Mouse (Mus musculus) forebrain, embryonic 11.5 days (tissue): ENCODE data around the gene Prox2. TPM values are rescaled to one million over a fixed set of nuclear protein-coding genes. Genes with fewer than 3 reads are reported as not detected.

Experiments used
- ATAC-seq: fragments of 200-750 bp; cut with Nextera tagmentation; replicated peaks from 2 replicates; pipeline ENCODE4 v1.8.0; 2017; ENCODE audit warnings: moderate TSS enrichment; ENCODE audit not compliant: low FRiP score
- DNase-seq: peaks from one replicate; pipeline ENCODE4 v3.0.0-alpha.2; 2017; ENCODE audit warnings: low spot score
- H3K27ac ChIP-seq: fragments of 300-500 bp; sonication (generic); 2 replicates; pipeline ENCODE4 v1.5.1; 2014; ENCODE audit warnings: low read depth, low read length
- H3K27me3 ChIP-seq: fragments of 300-500 bp; sonication (generic); 2 replicates; pipeline ENCODE4 v1.6.1; 2014; ENCODE audit warnings: mild to moderate bottlenecking, low read length, mixed read lengths; ENCODE audit not compliant: control insufficient read depth, insufficient read depth
- H3K36me3 ChIP-seq: fragments of 300-500 bp; sonication (generic); 2 replicates; pipeline ENCODE4 v1.6.1; 2014; ENCODE audit warnings: mild to moderate bottlenecking, low read length, moderate library complexity, mixed read lengths; ENCODE audit not compliant: control insufficient read depth, insufficient read depth
- H3K4me1 ChIP-seq: fragments of 300-500 bp; sonication (generic); replicated peaks from 2 replicates; pipeline ENCODE4 v1.6.1; 2014; ENCODE audit warnings: low read length, mixed read lengths; ENCODE audit not compliant: control insufficient read depth, insufficient read depth
- H3K4me2 ChIP-seq: fragments of 300-500 bp; sonication (generic); 2 replicates; pipeline ENCODE4 v1.6.1; 2014; ENCODE audit warnings: low read depth, mild to moderate bottlenecking, low read length, moderate library complexity, mixed read lengths; ENCODE audit not compliant: severe bottlenecking
- H3K4me3 ChIP-seq: fragments of 300-500 bp; sonication (generic); 2 replicates; pipeline ENCODE4 v1.5.1; 2014; ENCODE audit warnings: low read depth, low read length
- H3K9ac ChIP-seq: fragments of 300-500 bp; sonication (generic); 2 replicates; pipeline ENCODE4 v1.6.1; 2014; ENCODE audit warnings: low read length
- H3K9me3 ChIP-seq: fragments of 300-500 bp; sonication (generic); 2 replicates; pipeline ENCODE4 v1.6.1; 2016; ENCODE audit warnings: low read length, mixed read lengths; ENCODE audit not compliant: control insufficient read depth
- WGBS: fragments of 180-500 bp; shearing (Covaris S2); extraction: QIAGEN DNeasy Blood & Tissue Kit; methylation state at CpG from one replicate; pipeline ENCODE4 v1.1.7; 2014; 5-methylcytosine and 5-hydroxymethylcytosine counted together
- polyA plus RNA-seq: library from polyadenylated mRNA; unstranded; fragments of >200 nt; fragmentation: Nextera tagmentation; extraction: Ambion mirVana; gene quantifications from 2 replicates; pipeline ENCODE4 v1.2.1, GENCODE M21; 2014

The Prox2 gene
- polyA plus RNA-seq, 1 experiment from 2014 or later: 3.5 TPM

GRCm38 (mm10) chr12:85106292-85106691 is 4.3 kb downstream of the Prox2 start:
- DNase-seq (no peak), ATAC-seq (no peak)
- Histone ChIP-seq H3K4me1 (no peaks in the 10 kb centered on the region; the same call in 1 of the 2 replicates), H3K9ac (no peak overlapping the region), H3K36me3 (no peaks in the 10 kb centered on the region), H3K27me3 (no peaks in the 10 kb centered on the region), H3K4me3 (no peak overlapping the region), H3K9me3 (no peaks in the 10 kb centered on the region), H3K27ac (no peak overlapping the region), H3K4me2 (no peak overlapping the region)
- WGBS: 4% methylated on average over 8 of the region's 8 CpGs

DNA sequence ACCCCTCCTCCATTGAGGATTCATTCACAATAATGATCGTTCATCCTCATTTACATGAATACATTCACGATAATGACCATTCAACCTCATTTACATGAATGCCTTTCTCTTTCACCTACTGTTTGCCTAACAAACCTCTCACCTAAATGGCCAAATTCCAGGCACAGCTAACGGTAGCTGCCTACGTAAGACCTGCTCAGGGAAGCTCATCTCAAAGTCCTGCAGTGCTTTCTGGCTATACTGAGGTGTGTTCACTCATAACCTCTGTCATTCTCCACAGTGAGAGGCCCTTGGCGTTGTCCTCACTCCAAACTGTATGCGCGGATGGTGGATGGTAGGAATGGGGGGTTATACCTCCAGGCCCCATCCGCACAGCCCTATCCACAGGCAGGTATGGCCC is 5.8 kb downstream of the Prox2 start:
- WGBS: 85% methylated on average over 8 of the region's 8 CpGs
- H3K27me3 ChIP-seq: no peaks in the 10 kb centered on the region
- no peak overlapping the region for H3K4me3 ChIP-seq
- no peaks in the 10 kb centered on the region for H3K36me3 ChIP-seq
- H3K9me3 ChIP-seq: no peaks in the 10 kb centered on the region
- ATAC-seq: no peak
- no peak overlapping the region for H3K9ac ChIP-seq
- H3K4me2 ChIP-seq: no peak overlapping the region
- no peak for DNase-seq
- H3K4me1 ChIP-seq: no peaks in the 10 kb centered on the region; the same call in 1 of the 2 replicates
- no peak overlapping the region for H3K27ac ChIP-seq

- Histone ChIP-seq H3K27ac (no peak overlapping the region), H3K9ac (no peak overlapping the region), H3K4me1 (no peaks in the 10 kb centered on the region), H3K27me3 (no peaks in the 10 kb centered on the region), H3K4me3 (no peak overlapping the region), H3K36me3 (no peaks in the 10 kb centered on the region), H3K4me2 (no peak overlapping the region), H3K9me3 (no peaks in the 10 kb centered on the region)
- 88% methylated on average over 8 of the region's 8 CpGs for WGBS
- no peak for DNase-seq
- no peak for ATAC-seq
Measured at GRCm38 (mm10) chr12:85103096-85103495, 7.5 kb downstream of the Prox2 start.

- ATAC-seq (no peak), DNase-seq (no peak)
- no peak overlapping the region for H3K27ac ChIP-seq
- H3K4me2 ChIP-seq: no peak overlapping the region
- no peak overlapping the region for H3K4me3 ChIP-seq
- H3K36me3 ChIP-seq: no peaks in the 10 kb centered on the region
- H3K4me1 ChIP-seq: no peaks in the 10 kb centered on the region
- H3K9me3 ChIP-seq: no peaks in the 10 kb centered on the region
- H3K9ac ChIP-seq: no peak overlapping the region
- 81% methylated on average over 5 of the region's 5 CpGs for WGBS
- H3K27me3 ChIP-seq: no peaks in the 10 kb centered on the region
Measured at GRCm38 (mm10) chr12:85101521-85102106, 8.9 kb downstream of the Prox2 start.

DNA sequence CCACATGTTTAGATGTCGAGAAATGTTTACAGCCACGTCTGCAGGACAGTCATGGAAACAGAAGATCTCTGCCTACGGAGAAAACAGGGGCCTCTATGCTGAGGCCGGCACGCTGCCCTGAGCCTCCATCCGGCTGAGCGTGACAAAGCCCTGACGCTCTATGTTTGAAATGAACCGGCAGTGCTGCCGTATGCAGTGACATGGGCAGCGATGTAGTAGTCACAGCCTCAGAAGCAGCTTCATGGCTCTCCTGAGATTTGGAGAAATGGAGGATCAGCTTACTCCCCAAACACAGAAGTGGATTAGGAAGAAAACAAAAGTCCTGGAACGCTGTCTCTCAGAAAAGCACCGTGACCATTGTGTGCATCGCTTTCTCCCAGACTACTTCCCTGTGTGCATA is 9.6 kb downstream of the Prox2 start:
- H3K4me2 ChIP-seq: no peak overlapping the region
- H3K4me1 ChIP-seq: no peaks in the 10 kb centered on the region
- no peak overlapping the region for H3K4me3 ChIP-seq
- no peaks in the 10 kb centered on the region for H3K9me3 ChIP-seq
- DNase-seq: no peak
- H3K36me3 ChIP-seq: no peaks in the 10 kb centered on the region
- no peak for ATAC-seq
- no peaks in the 10 kb centered on the region for H3K27me3 ChIP-seq
- no peak overlapping the region for H3K9ac ChIP-seq
- H3K27ac ChIP-seq: no peak overlapping the region
- WGBS: 67% methylated on average over 14 of the region's 14 CpGs

DNA sequence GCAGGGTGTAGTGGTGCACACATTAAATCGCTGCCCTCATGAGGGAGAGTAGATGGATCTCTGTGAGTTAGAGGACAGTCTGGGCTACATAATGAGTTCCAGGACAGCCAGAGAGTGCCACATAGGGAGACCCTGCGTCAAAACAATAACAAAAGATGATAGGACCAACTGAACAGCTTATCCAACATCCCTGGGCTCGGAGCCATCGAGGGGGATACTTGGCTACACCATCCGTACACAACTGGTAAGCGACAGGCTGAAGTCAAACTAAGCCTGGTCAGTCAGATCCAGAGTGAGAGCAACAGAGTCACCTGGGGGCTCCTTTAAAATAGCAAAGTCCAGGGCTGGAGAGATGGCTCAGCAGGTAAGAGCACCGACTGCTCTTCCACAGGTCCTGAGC is 14.7 kb downstream of the Prox2 start:
- 85% methylated on average over 7 of the region's 7 CpGs for WGBS

GRCm38 (mm10) chr12:85095146-85095545 is 15.4 kb downstream of the Prox2 start:
- no peak for DNase-seq
- H3K36me3 ChIP-seq: no peaks in the 10 kb centered on the region
- H3K27me3 ChIP-seq: no peaks in the 10 kb centered on the region
- no peak for ATAC-seq
- no peak overlapping the region for H3K4me2 ChIP-seq
- no peak overlapping the region for H3K27ac ChIP-seq
- no peaks in the 10 kb centered on the region for H3K4me1 ChIP-seq
- WGBS: 83% methylated on average over 11 of the region's 11 CpGs
- no peak overlapping the region for H3K4me3 ChIP-seq
- H3K9me3 ChIP-seq: no peaks in the 10 kb centered on the region
- no peak overlapping the region for H3K9ac ChIP-seq

More for the DNA sequence above, 14.7 kb downstream of the Prox2 start:
- DNase-seq: no peak
- Histone ChIP-seq H3K4me2 (no peak overlapping the region), H3K4me3 (no peak overlapping the region), H3K4me1 (no peaks in the 10 kb centered on the region), H3K36me3 (no peaks in the 10 kb centered on the region), H3K9me3 (no peaks in the 10 kb centered on the region), H3K9ac (no peak overlapping the region), H3K27me3 (no peaks in the 10 kb centered on the region), H3K27ac (no peak overlapping the region)
- no peak for ATAC-seq

- 80% methylated on average over 10 of the region's 10 CpGs for WGBS
- H3K4me3 ChIP-seq: no peak overlapping the region
- no peak overlapping the region for H3K4me2 ChIP-seq
- no peak for ATAC-seq
- H3K4me1 ChIP-seq: no peaks in the 10 kb centered on the region
- H3K27me3 ChIP-seq: no peaks in the 10 kb centered on the region
- H3K36me3 ChIP-seq: no peaks in the 10 kb centered on the region
- no peak overlapping the region for H3K9ac ChIP-seq
- no peak overlapping the region for H3K27ac ChIP-seq
- no peaks in the 10 kb centered on the region for H3K9me3 ChIP-seq
- no peak for DNase-seq
Measured at GRCm38 (mm10) chr12:85094706-85095105, 15.9 kb downstream of the Prox2 start.

DNA sequence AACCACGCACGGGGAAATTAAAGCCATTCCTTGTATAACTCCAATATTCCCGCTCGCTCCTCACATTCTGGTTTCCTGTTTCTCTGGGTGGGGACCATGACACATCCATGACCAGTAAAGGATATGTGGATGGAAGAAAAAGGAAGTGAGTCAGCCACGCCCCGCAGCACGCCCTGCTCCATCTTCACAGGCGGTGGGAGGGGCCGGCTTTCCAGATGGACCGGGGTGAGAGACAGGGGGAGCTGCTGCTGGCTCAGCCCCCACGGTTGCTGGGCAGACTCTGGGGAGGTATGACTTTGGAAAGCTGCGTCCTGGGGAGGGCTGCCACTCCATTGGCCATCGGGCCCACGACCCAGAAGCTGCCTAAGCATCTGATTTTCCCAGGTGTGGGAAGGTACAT is 16.5 kb downstream of the Prox2 start:
- no peak overlapping the region for H3K9ac ChIP-seq
- H3K27ac ChIP-seq: no peak overlapping the region
- H3K4me1 ChIP-seq: no peaks in the 10 kb centered on the region
- no peak overlapping the region for H3K4me3 ChIP-seq
- DNase-seq: no peak
- 40% methylated on average over 14 of the region's 14 CpGs for WGBS
- no peak for ATAC-seq
- no peaks in the 10 kb centered on the region for H3K36me3 ChIP-seq
- no peaks in the 10 kb centered on the region for H3K27me3 ChIP-seq
- no peaks in the 10 kb centered on the region for H3K9me3 ChIP-seq
- H3K4me2 ChIP-seq: no peak overlapping the region
